Mouse (Mus musculus): ENCODE measurements around the gene Ralgapa2. TPM values are rescaled to one million over a fixed set of nuclear protein-coding genes. Genes with fewer than 3 reads are reported as not detected.
"Not testable (repeated sequence)": the region's sequence is repeated elsewhere in the genome, so short reads cannot be mapped to it uniquely, and the experiment has no call there.

The Ralgapa2 gene
- polyA plus RNA-seq, 1 experiment from 2014 or later: 14.6 TPM

DNA sequence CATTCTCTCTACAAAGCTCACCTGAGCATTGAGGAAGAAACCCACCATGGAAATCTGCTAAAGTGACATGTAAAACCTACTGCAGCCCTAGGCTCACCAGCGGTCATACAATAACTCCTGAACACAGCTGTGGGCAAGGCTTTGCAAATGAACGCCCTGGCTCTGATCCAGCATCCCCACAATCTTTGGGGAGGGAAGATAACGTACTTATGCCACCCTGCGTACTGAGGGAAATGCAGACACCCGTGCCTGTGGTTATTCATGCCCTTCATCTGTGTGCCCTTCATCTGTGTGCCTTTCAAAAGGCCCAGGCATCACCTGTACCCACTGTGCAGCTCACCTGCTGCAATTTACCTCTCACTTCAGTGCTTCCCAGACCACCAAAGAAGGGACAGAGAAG lies 41.2 kb downstream of the Ralgapa2 start:
- Histone ChIP-seq H3K9me3 (ENCODE audit: control insufficient read depth, low read length) (no peaks in the 10 kb centered on the region), H3K4me2 (ENCODE audit: low read length) (no peak overlapping the region), H3K9ac (replicated peaks; ENCODE audit: low read length) (no peak overlapping the region), H3K4me3 (replicated peaks; ENCODE audit: low read depth, low read length) (no peak overlapping the region), H3K4me1 (ENCODE audit: control insufficient read depth, insufficient read depth, low read length) (0 out of 2 replicates have a peak, but pooled peaks cover 9% of the 10 kb centered on the region), H3K27me3 (ENCODE audit: control insufficient read depth, insufficient read depth, low read length) (no peaks in the 10 kb centered on the region), H3K27ac (replicated peaks; ENCODE audit: low read depth, low read length) (no peak overlapping the region), H3K36me3 (ENCODE audit: control insufficient read depth, insufficient read depth, low read length) (no peaks in the 10 kb centered on the region)
- DNase-seq (peak; percentile 26), ATAC-seq (ENCODE audit: low FRiP score, low TSS enrichment) (no peak)
- WGBS: 56% methylated on average over 5 of the region's 5 CpGs

DNA sequence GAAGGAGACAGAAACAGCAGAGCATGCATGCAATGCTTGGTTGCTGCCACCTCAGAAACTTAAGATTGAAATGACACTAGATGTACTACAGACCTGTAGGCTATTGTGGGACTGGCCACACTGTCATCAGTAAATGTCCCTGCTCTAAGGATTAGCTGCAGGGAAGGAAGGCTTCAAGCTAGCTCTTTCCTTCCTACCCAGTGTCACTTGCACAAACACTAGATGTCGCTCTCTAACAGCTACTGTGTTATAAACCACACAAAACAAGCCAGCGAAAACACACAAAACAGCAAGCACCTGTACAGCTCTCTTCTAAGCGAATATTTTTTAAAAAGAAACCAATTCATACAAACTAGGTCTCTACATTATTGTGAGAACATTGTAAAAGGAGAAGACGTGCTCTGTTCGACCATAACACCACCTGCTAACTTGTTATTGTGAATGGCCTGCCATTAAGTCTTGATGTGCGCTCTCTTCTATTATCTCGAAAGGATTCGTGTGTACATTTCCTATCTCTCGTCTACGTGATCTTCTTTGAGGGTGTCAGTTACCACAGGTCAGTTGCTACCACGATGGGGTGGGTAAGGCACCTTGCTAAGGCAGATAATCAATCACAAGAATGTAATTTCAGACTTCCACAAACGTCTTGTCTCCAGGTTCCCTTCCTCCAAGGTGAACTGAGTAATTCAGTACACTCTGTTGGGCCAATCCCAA lies 42.3 kb downstream of the Ralgapa2 start:
- no peak overlapping the region for H3K9ac ChIP-seq (replicated peaks; ENCODE audit: low read length)
- no peaks in the 10 kb centered on the region for H3K9me3 ChIP-seq (ENCODE audit: control insufficient read depth, low read length)
- peak; percentile 53 for ATAC-seq (ENCODE audit: low FRiP score, low TSS enrichment)
- H3K27me3 ChIP-seq (ENCODE audit: control insufficient read depth, insufficient read depth, low read length): no peaks in the 10 kb centered on the region
- no peak overlapping the region for H3K27ac ChIP-seq (replicated peaks; ENCODE audit: low read depth, low read length)
- H3K4me2 ChIP-seq (ENCODE audit: low read length): no peak overlapping the region
- DNase-seq: peak; percentile 84
- no peak overlapping the region for H3K4me3 ChIP-seq (replicated peaks; ENCODE audit: low read depth, low read length)
- WGBS: 60% methylated on average over 12 of the region's 12 CpGs
- H3K36me3 ChIP-seq (ENCODE audit: control insufficient read depth, insufficient read depth, low read length): no peaks in the 10 kb centered on the region
- 0 out of 2 replicates have a peak, but pooled peaks cover 9% of the 10 kb centered on the region for H3K4me1 ChIP-seq (ENCODE audit: control insufficient read depth, insufficient read depth, low read length)

DNA sequence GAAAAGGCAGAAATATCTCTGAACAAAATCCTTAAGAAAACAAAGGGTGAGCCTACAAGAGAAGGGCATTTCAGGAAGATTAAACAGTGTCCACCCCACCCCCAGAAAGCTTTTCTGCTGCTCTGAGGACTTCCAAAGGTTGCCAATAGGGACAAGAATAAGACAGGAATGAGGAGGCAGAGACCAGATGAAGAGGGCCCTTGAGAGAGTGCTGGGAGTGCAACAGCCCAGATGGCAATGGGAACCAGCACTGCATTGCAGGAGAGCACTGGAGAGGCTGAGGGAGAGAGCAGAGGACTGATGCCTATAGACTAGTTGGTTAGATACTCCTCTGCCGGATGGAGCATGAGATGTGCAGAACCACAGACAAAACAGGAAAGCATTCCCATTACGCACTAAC lies 43.2 kb downstream of the Ralgapa2 start:
- no peak overlapping the region for H3K27ac ChIP-seq (replicated peaks; ENCODE audit: low read depth, low read length)
- 0 out of 2 replicates have a peak, but pooled peaks cover 9% of the 10 kb centered on the region for H3K4me1 ChIP-seq (ENCODE audit: control insufficient read depth, insufficient read depth, low read length)
- ATAC-seq (ENCODE audit: low FRiP score, low TSS enrichment) (no peak), DNase-seq (no peak)
- H3K27me3 ChIP-seq (ENCODE audit: control insufficient read depth, insufficient read depth, low read length): no peaks in the 10 kb centered on the region
- H3K4me2 ChIP-seq (ENCODE audit: low read length): no peak overlapping the region
- H3K36me3 ChIP-seq (ENCODE audit: control insufficient read depth, insufficient read depth, low read length): no peaks in the 10 kb centered on the region
- H3K9ac ChIP-seq (replicated peaks; ENCODE audit: low read length): no peak overlapping the region
- WGBS: 79% methylated on average over 2 of the region's 2 CpGs
- no peak overlapping the region for H3K4me3 ChIP-seq (replicated peaks; ENCODE audit: low read depth, low read length)
- H3K9me3 ChIP-seq (ENCODE audit: control insufficient read depth, low read length): no peaks in the 10 kb centered on the region

DNA sequence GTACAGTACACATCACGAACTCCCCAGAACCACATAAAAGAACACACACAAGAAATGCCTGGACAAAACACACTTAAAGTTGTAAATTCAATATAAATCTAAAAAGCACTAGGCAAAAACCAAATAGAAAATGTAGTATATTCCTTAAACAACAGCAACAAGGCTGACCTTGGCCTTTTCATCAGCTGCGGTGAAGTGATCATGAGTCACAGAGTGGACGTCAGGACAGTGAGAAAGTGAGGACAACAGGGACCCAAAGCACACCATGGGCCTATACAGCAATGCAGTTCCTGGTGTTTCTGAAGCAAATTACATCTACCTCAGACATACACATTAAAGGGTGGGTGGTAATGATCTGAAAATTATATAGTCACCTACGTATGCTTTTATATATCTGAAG lies 44.1 kb downstream of the Ralgapa2 start:
- DNase-seq (no peak), ATAC-seq (ENCODE audit: low FRiP score, low TSS enrichment) (no peak)
- Histone ChIP-seq H3K4me1 (ENCODE audit: control insufficient read depth, insufficient read depth, low read length) (0 out of 2 replicates have a peak, but pooled peaks cover 9% of the 10 kb centered on the region), H3K27me3 (ENCODE audit: control insufficient read depth, insufficient read depth, low read length) (no peaks in the 10 kb centered on the region), H3K36me3 (ENCODE audit: control insufficient read depth, insufficient read depth, low read length) (no peaks in the 10 kb centered on the region), H3K27ac (replicated peaks; ENCODE audit: low read depth, low read length) (no peak overlapping the region), H3K4me3 (replicated peaks; ENCODE audit: low read depth, low read length) (no peak overlapping the region), H3K4me2 (ENCODE audit: low read length) (no peak overlapping the region), H3K9ac (replicated peaks; ENCODE audit: low read length) (no peak overlapping the region), H3K9me3 (ENCODE audit: control insufficient read depth, low read length) (no peaks in the 10 kb centered on the region)
- 96% methylated on average over 4 of the region's 4 CpGs for WGBS

DNA sequence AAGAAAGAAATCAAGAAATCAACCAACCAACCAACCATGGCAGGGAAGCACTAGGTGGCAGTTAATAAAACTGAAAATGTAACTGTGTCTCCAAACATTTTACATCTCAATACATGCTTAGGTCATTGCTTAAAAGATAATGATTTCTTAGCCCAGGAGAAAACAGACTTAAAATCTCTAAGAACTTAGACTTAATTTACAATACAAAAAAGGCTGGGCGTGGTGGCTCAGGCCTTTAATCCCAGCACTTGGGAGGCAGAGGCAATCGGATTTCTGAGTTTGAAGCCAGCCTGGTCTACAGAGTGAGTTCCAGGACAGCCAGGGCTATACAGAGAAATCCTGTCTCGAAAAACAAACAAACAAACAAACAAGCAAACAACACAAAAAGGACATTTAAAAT lies 45.3 kb downstream of the Ralgapa2 start:
- WGBS: 63% methylated on average over 3 of the region's 3 CpGs
- not testable (repeated sequence) for H3K36me3 ChIP-seq (ENCODE audit: control insufficient read depth, insufficient read depth, low read length); H3K4me1 ChIP-seq (ENCODE audit: control insufficient read depth, insufficient read depth, low read length); H3K27ac ChIP-seq (replicated peaks; ENCODE audit: low read depth, low read length); H3K4me3 ChIP-seq (replicated peaks; ENCODE audit: low read depth, low read length); H3K27me3 ChIP-seq (ENCODE audit: control insufficient read depth, insufficient read depth, low read length); ATAC-seq (ENCODE audit: low FRiP score, low TSS enrichment); H3K4me2 ChIP-seq (ENCODE audit: low read length); H3K9ac ChIP-seq (replicated peaks; ENCODE audit: low read length); DNase-seq; H3K9me3 ChIP-seq (ENCODE audit: control insufficient read depth, low read length)

DNA sequence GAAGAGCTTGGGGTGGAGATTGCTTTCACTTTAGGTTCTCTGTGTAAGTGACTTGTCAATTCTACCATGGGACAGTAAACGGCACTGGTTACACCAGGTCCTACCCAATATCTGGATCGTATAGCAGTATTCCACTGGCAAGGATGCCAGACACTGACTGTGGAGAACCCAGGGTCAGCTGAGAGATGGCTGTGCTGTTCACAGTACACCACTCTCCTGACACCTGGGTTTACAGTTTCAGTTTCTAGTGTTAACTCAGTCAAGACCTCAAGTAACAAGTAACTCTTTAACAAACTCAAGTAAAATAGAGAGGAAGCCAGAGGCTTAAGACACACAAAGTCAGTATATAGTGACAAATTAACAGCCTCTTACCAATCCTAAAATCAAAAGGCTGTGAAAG lies 54.6 kb downstream of the Ralgapa2 start:
- Histone ChIP-seq H3K4me2 (ENCODE audit: low read length) (no peak overlapping the region), H3K4me3 (replicated peaks; ENCODE audit: low read depth, low read length) (no peak overlapping the region), H3K36me3 (ENCODE audit: control insufficient read depth, insufficient read depth, low read length) (no peaks in the 10 kb centered on the region), H3K27me3 (ENCODE audit: control insufficient read depth, insufficient read depth, low read length) (no peaks in the 10 kb centered on the region), H3K27ac (replicated peaks; ENCODE audit: low read depth, low read length) (no peak overlapping the region), H3K9me3 (ENCODE audit: control insufficient read depth, low read length) (no peaks in the 10 kb centered on the region), H3K9ac (replicated peaks; ENCODE audit: low read length) (0 out of 2 replicates have a peak overlapping the region, but pooled peaks have one; percentile 0), H3K4me1 (ENCODE audit: control insufficient read depth, insufficient read depth, low read length) (no peaks in the 10 kb centered on the region)
- WGBS: 88% methylated on average over 2 of the region's 2 CpGs
- DNase-seq (no peak), ATAC-seq (ENCODE audit: low FRiP score, low TSS enrichment) (no peak)

DNA sequence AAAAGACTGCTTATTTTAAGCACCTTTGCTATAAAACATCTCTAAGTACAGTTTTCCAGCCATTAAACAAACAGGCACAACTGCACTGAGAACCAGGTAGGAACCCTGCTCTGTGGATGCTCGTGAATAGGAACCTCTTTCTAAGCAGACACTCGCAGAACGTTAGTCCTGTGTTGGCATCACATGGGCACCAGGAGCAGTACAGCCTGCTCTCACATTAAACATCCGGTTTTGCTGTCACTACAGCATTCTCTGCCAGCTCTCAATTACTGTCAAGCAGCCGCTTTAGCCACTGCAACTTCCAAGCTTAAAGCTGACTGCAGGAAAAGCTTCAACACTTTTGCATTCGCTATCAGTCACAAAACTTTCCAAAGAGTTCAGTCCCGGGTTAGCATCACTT lies 55.5 kb downstream of the Ralgapa2 start:
- H3K9me3 ChIP-seq (ENCODE audit: control insufficient read depth, low read length): no peaks in the 10 kb centered on the region
- no peak overlapping the region for H3K4me2 ChIP-seq (ENCODE audit: low read length)
- no peaks in the 10 kb centered on the region for H3K36me3 ChIP-seq (ENCODE audit: control insufficient read depth, insufficient read depth, low read length)
- no peak for ATAC-seq (ENCODE audit: low FRiP score, low TSS enrichment)
- no peaks in the 10 kb centered on the region for H3K4me1 ChIP-seq (ENCODE audit: control insufficient read depth, insufficient read depth, low read length)
- H3K9ac ChIP-seq (replicated peaks; ENCODE audit: low read length): no peak overlapping the region
- no peak for DNase-seq
- 89% methylated on average over 7 of the region's 7 CpGs for WGBS
- no peak overlapping the region for H3K4me3 ChIP-seq (replicated peaks; ENCODE audit: low read depth, low read length)
- H3K27me3 ChIP-seq (ENCODE audit: control insufficient read depth, insufficient read depth, low read length): no peaks in the 10 kb centered on the region
- H3K27ac ChIP-seq (replicated peaks; ENCODE audit: low read depth, low read length): no peak overlapping the region

DNA sequence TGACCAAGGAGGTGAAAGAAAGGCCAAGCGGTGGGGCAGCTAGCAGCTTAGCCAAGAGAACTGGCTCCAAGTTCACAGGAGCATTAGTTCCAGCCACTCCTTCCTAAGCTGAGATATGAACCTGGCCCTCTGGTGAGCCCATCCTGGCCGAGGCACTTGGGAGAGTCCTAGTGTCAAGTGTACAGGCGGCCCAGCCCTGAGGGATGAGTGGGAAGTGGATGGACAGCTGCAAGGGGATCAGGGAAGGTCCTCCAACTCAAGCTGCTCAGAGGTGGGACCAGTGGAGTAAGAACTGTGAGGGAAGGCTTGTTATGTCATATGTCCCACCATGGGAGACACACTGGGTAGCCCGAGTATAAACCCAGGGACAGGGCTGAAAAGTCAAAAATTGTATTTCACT lies 56.1 kb downstream of the Ralgapa2 start:
- Histone ChIP-seq H3K4me3 (replicated peaks; ENCODE audit: low read depth, low read length) (no peak overlapping the region), H3K4me2 (ENCODE audit: low read length) (no peak overlapping the region), H3K4me1 (ENCODE audit: control insufficient read depth, insufficient read depth, low read length) (no peaks in the 10 kb centered on the region), H3K9me3 (ENCODE audit: control insufficient read depth, low read length) (no peaks in the 10 kb centered on the region), H3K27ac (replicated peaks; ENCODE audit: low read depth, low read length) (no peak overlapping the region), H3K9ac (replicated peaks; ENCODE audit: low read length) (no peak overlapping the region), H3K27me3 (ENCODE audit: control insufficient read depth, insufficient read depth, low read length) (no peaks in the 10 kb centered on the region), H3K36me3 (ENCODE audit: control insufficient read depth, insufficient read depth, low read length) (0 out of 2 replicates have a peak, but pooled peaks cover 2% of the 10 kb centered on the region)
- DNase-seq (no peak), ATAC-seq (ENCODE audit: low FRiP score, low TSS enrichment) (no peak)
- WGBS: 88% methylated on average over 4 of the region's 4 CpGs

DNA sequence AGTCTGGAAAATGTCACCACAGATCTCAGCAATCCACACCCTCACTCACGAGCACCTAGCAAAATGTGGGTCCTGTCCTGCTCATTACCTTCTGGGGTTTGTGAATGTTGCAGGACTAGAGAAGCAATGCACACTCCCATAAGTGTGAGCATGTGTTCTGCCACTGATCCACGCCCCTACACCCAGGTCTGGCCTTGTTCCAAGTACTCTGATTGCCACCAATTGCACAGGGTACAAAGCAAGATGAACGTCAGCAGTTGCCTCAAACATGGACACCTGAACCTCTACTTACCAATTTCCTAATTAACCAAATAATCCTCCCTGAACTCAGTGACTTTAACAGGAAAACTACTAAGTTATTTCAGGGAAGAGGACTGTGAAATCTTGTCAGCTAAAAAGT lies 68.1 kb downstream of the Ralgapa2 start:
- Histone ChIP-seq H3K36me3 (ENCODE audit: control insufficient read depth, insufficient read depth, low read length) (peaks cover 14% of the 10 kb centered on the region; the same call in 1 of the 2 replicates), H3K4me1 (ENCODE audit: control insufficient read depth, insufficient read depth, low read length) (no peaks in the 10 kb centered on the region), H3K9me3 (ENCODE audit: control insufficient read depth, low read length) (no peaks in the 10 kb centered on the region), H3K27me3 (ENCODE audit: control insufficient read depth, insufficient read depth, low read length) (no peaks in the 10 kb centered on the region), H3K4me2 (ENCODE audit: low read length) (no peak overlapping the region), H3K9ac (replicated peaks; ENCODE audit: low read length) (no peak overlapping the region), H3K27ac (replicated peaks; ENCODE audit: low read depth, low read length) (no peak overlapping the region), H3K4me3 (replicated peaks; ENCODE audit: low read depth, low read length) (no peak overlapping the region)
- WGBS: 88% methylated on average over 3 of the region's 3 CpGs
- ATAC-seq (ENCODE audit: low FRiP score, low TSS enrichment) (no peak), DNase-seq (no peak)

Measured in midbrain, embryonic 14.5 days (tissue).